Mouse (Mus musculus) erythroblast, embryonic 14.5 days (primary cell): ENCODE measurements around the gene Dctn1.

Experiments
- GATA1 ChIP-seq: IDR thresholded peaks from 2 replicates; pipeline ENCODE4 v1.6.1; 2012; ENCODE audit warnings: low read length, inconsistent platforms, mixed read lengths
- TAL1 ChIP-seq: IDR thresholded peaks from 3 replicates; pipeline ENCODE4 v1.6.1; 2012; ENCODE audit warnings: low read length, inconsistent platforms, mixed read lengths

DNA sequence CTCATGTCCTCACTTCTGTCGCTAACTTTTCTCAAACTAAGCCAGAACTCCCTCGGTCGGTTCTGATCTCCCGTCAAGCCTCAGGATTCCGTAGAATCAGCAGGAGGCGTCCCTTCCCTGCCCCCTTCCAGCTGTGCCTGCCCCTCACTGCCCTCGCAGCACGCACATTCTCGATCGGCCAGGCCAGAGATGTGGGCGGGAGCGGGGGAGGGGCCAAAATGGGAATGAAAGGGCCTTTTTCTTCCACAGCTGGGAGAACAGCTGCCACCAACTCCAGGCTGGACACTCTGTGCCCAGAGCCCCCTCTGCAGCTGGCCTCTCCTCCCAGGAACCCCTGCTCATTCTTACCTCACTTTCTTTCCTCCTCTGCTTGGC lies 28.2 kb upstream of the Dctn1 start:
- TF ChIP-seq TAL1, result no peak
- no peak for TF ChIP-seq GATA1
